Mouse (Mus musculus): Measurements from ENCODE around the gene Trmt61a. TPM values are rescaled to one million over a fixed set of nuclear protein-coding genes. Genes with fewer than 3 reads are reported as not detected.
A peak's percentile ranks its signal among the peaks of the same experiment; 100 is the strongest.

The Trmt61a gene
- polyA plus RNA-seq, 1 experiment from 2014 or later: 13.3 TPM

DNA sequence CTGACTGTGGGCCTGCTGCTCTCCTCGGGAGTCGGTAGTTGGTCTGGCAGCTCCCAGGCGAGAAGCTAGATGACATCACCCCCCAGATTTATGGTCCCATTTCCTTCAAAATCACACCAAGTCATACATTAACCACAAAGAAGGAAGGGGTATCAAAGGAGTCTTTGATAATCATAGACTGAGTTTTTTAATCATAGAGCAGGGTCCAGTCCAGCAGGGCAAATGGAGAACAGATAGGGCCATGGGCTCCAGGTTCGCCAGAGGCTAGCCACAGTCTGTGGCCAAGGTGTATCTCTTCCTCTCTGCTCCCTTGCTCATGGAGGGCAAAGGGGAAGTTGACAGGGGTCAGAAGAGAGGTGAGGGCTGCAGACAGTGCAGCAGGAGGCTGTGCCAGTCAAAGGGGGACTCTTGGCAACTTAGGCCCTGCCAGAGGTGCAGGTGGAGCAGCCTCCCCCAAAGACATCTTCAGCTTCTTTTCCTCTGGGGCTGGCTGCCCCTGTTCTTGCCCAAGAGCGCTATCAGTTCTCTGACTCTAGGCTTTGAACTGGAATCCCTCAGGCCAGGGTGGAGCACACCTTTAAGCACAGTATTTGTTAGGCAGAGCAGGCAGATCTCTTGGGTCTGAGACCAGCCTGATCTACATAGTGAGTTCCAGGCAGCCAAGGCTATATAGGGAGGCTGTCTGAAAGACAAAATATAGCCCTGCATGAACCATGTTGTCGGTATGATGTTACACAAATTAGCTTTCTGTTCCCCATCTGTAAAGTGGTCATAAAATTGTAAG, 1.9 kb upstream of the Trmt61a start:
- H3K9ac ChIP-seq: no peak overlapping the region
- no peak for ATAC-seq (ENCODE audit: insufficient number of reproducible peaks, insufficient read depth, low FRiP score, low TSS enrichment)
- H3K4me1 ChIP-seq: peaks cover 23% of the 10 kb centered on the region
- H3K36me3 ChIP-seq: 0 out of 2 replicates have a peak, but pooled peaks cover 6% of the 10 kb centered on the region
- H3K27me3 ChIP-seq: peaks cover 39% of the 10 kb centered on the region
- no peaks in the 10 kb centered on the region for H3K9me3 ChIP-seq
- no peak overlapping the region for H3K4me2 ChIP-seq (replicated peaks)
- 83% methylated on average over 6 of the region's 6 CpGs for WGBS
- no peak overlapping the region for H3K27ac ChIP-seq
- no peak overlapping the region for H3K4me3 ChIP-seq

DNA sequence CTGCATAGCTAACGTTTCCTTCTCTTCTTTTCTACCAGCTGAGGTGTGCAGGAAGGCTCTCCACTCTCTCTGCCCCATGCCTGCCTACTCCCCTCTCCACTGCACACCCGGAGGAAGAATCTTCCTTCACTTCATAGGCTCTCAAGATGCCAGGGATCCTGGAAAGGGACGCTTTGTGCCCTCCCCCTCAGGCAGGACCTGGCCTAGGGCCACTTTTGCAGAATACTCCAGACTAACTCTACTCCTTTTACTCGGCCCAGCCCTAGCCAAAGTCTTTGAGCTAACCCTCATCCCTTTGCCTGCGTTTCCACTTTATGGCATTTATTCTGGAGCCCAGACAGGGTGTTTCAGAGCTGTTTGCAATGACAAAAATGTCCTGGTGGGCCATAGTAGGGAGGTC, 484 bp upstream of the Trmt61a start:
- Histone ChIP-seq H3K4me2 (replicated peaks) (peak overlapping the region; percentile 95), H3K9me3 (no peaks in the 10 kb centered on the region), H3K4me1 (peaks cover 19% of the 10 kb centered on the region), H3K36me3 (peaks cover 14% of the 10 kb centered on the region; the same call in 1 of the 2 replicates), H3K27ac (peak overlapping the region; percentile 92), H3K27me3 (peaks cover 25% of the 10 kb centered on the region), H3K9ac (peak overlapping the region; percentile 67), H3K4me3 (peak overlapping the region; percentile 86)
- 15% methylated on average over 5 of the region's 5 CpGs for WGBS
- ATAC-seq (ENCODE audit: insufficient number of reproducible peaks, insufficient read depth, low FRiP score, low TSS enrichment): no peak

- peak overlapping the region; percentile 86 for H3K4me3 ChIP-seq
- peaks cover 16% of the 10 kb centered on the region for H3K4me1 ChIP-seq
- WGBS: 4% methylated on average over 13 of the region's 13 CpGs
- H3K4me2 ChIP-seq (replicated peaks): peak overlapping the region; percentile 95
- ATAC-seq (ENCODE audit: insufficient number of reproducible peaks, insufficient read depth, low FRiP score, low TSS enrichment): no peak
- no peak overlapping the region for H3K27ac ChIP-seq
- peaks cover 21% of the 10 kb centered on the region for H3K36me3 ChIP-seq
- no peaks in the 10 kb centered on the region for H3K9me3 ChIP-seq
- H3K9ac ChIP-seq: peak overlapping the region; percentile 67
- H3K27me3 ChIP-seq: peaks cover 13% of the 10 kb centered on the region
These were observed 697 bp downstream of the Trmt61a start for GRCm38 (mm10) chr12:111678670-111678933.

- Histone ChIP-seq H3K9ac (peak overlapping the region; percentile 67; the same call in 1 of the 2 replicates), H3K36me3 (peaks cover 21% of the 10 kb centered on the region), H3K4me2 (replicated peaks) (peak overlapping the region; percentile 95), H3K9me3 (no peaks in the 10 kb centered on the region), H3K27ac (no peak overlapping the region), H3K27me3 (peaks cover 9% of the 10 kb centered on the region), H3K4me3 (peak overlapping the region; percentile 86), H3K4me1 (peaks cover 16% of the 10 kb centered on the region)
- 52% methylated on average over 7 of the region's 7 CpGs for WGBS
- ATAC-seq (ENCODE audit: insufficient number of reproducible peaks, insufficient read depth, low FRiP score, low TSS enrichment): no peak
These were observed 1.1 kb downstream of the Trmt61a start for GRCm38 (mm10) chr12:111678997-111679396.

GRCm38 (mm10) chr12:111680661-111681060, 2.8 kb downstream of the Trmt61a start:
- H3K36me3 ChIP-seq: peaks cover 21% of the 10 kb centered on the region
- H3K9ac ChIP-seq: no peak overlapping the region
- H3K4me2 ChIP-seq (replicated peaks): no peak overlapping the region
- H3K4me1 ChIP-seq: peaks cover 16% of the 10 kb centered on the region
- no peak overlapping the region for H3K27ac ChIP-seq
- H3K27me3 ChIP-seq: no peaks in the 10 kb centered on the region
- 92% methylated on average over 13 of the region's 13 CpGs for WGBS
- no peaks in the 10 kb centered on the region for H3K9me3 ChIP-seq
- no peak overlapping the region for H3K4me3 ChIP-seq
- no peak for ATAC-seq (ENCODE audit: insufficient number of reproducible peaks, insufficient read depth, low FRiP score, low TSS enrichment)

DNA sequence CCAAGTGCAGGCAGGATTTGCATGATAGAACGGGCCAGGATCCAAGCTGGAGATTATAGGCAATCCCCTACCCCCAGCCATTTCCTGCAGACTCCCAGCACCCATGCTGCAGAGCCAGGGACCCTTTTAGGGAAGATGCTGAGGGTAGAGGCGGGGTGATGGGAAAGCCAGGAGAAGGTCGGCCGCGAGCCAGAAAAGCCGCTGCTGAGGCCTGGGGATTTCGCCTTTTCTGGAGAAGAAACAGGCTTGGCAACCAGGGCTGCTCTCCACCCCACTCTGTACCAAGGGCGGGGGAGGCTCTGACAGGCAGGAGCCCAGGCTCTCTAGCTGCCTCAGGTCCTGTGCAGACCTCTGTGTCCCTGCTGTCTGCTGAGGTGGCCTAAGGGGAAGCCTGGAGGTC, 3.4 kb downstream of the Trmt61a start:
- Histone ChIP-seq H3K27me3 (no peaks in the 10 kb centered on the region), H3K4me1 (peaks cover 16% of the 10 kb centered on the region), H3K9ac (0 out of 2 replicates have a peak overlapping the region, but pooled peaks have one; percentile 7), H3K9me3 (no peaks in the 10 kb centered on the region), H3K27ac (no peak overlapping the region), H3K4me2 (replicated peaks) (no peak overlapping the region), H3K36me3 (peaks cover 21% of the 10 kb centered on the region), H3K4me3 (no peak overlapping the region)
- 88% methylated on average over 8 of the region's 8 CpGs for whole genome bisulfite sequencing
- no peak for ATAC-seq (ENCODE audit: insufficient number of reproducible peaks, insufficient read depth, low FRiP score, low TSS enrichment)

DNA sequence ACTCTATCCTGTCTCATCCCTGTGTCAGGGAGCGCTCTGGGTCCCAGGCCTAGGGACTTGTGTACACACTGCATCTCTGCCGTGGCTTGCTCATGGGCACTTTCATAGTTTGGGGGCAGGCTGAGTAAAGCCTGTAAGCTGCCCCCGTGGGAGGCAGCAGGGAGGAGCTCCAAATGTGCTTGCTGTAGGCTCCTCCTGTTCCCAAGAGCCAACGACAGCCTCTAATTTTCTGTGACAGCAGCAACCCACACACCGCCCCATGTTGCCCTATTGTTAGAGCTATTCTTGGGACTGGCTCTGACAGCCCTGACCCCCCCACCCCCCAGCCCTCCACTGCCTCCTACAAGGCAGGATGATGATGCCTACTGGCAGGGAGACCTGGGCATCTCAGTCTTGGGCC, 4.1 kb downstream of the Trmt61a start:
- Histone ChIP-seq H3K9me3 (no peaks in the 10 kb centered on the region), H3K9ac (no peak overlapping the region), H3K27me3 (no peaks in the 10 kb centered on the region), H3K4me2 (replicated peaks) (no peak overlapping the region), H3K27ac (no peak overlapping the region), H3K4me1 (peaks cover 15% of the 10 kb centered on the region), H3K36me3 (peaks cover 21% of the 10 kb centered on the region), H3K4me3 (no peak overlapping the region)
- ATAC-seq (ENCODE audit: insufficient number of reproducible peaks, insufficient read depth, low FRiP score, low TSS enrichment): no peak
- 78% methylated on average over 5 of the region's 5 CpGs for whole genome bisulfite sequencing

- WGBS: 64% methylated on average over 5 of the region's 5 CpGs
- no peaks in the 10 kb centered on the region for H3K27me3 ChIP-seq
- H3K4me1 ChIP-seq: peaks cover 9% of the 10 kb centered on the region
- H3K36me3 ChIP-seq: peaks cover 21% of the 10 kb centered on the region
- H3K4me3 ChIP-seq: no peak overlapping the region
- no peak for ATAC-seq (ENCODE audit: insufficient number of reproducible peaks, insufficient read depth, low FRiP score, low TSS enrichment)
- H3K27ac ChIP-seq: no peak overlapping the region
- H3K9me3 ChIP-seq: no peaks in the 10 kb centered on the region
- no peak overlapping the region for H3K9ac ChIP-seq
- no peak overlapping the region for H3K4me2 ChIP-seq (replicated peaks)
These were observed 4.9 kb downstream of the Trmt61a start for GRCm38 (mm10) chr12:111682806-111683205.

- H3K36me3 ChIP-seq: peaks cover 11% of the 10 kb centered on the region
- ATAC-seq (ENCODE audit: insufficient number of reproducible peaks, insufficient read depth, low FRiP score, low TSS enrichment): no peak
- peaks cover 3% of the 10 kb centered on the region; the same call in 1 of the 2 replicates for H3K4me1 ChIP-seq
- H3K27ac ChIP-seq: no peak overlapping the region
- no peaks in the 10 kb centered on the region for H3K27me3 ChIP-seq
- no peak overlapping the region for H3K9ac ChIP-seq
- 88% methylated on average over 4 of the region's 4 CpGs for WGBS
- no peaks in the 10 kb centered on the region for H3K9me3 ChIP-seq
- no peak overlapping the region for H3K4me2 ChIP-seq (replicated peaks)
- no peak overlapping the region for H3K4me3 ChIP-seq
These were observed 8.5 kb downstream of the Trmt61a start for GRCm38 (mm10) chr12:111686390-111686789.

- 36% methylated on average over 14 of the region's 14 CpGs for WGBS
- Histone ChIP-seq H3K4me3 (no peak overlapping the region), H3K9ac (peak overlapping the region; percentile 1; the same call in 1 of the 2 replicates), H3K4me1 (peaks cover 11% of the 10 kb centered on the region), H3K9me3 (no peaks in the 10 kb centered on the region), H3K27me3 (no peaks in the 10 kb centered on the region), H3K4me2 (replicated peaks) (no peak overlapping the region), H3K27ac (0 out of 2 replicates have a peak overlapping the region, but pooled peaks have one; percentile 23), H3K36me3 (peaks cover 6% of the 10 kb centered on the region; the same call in 1 of the 2 replicates)
- no peak for ATAC-seq (ENCODE audit: insufficient number of reproducible peaks, insufficient read depth, low FRiP score, low TSS enrichment)
These were observed 9.6 kb downstream of the Trmt61a start for GRCm38 (mm10) chr12:111687350-111688068.

DNA sequence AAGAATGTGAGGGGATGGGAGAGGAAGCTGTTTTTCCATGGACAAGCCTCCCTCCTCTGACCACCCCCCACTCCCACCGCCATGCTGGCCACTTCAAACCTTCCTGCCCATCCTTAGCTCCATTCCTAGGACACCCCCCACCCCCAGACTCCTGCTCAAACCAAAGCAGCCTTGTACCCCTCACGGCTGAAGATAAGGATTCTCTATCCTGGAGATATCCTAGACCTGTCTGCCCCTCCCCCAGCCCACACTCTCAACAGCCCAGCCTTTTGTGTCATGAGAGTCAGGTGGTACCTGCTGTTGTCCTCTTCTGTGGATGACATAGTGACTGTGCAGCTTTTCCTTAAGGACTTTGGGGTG, 10.1 kb downstream of the Trmt61a start:
- H3K27me3 ChIP-seq: no peaks in the 10 kb centered on the region
- 0 out of 2 replicates have a peak overlapping the region, but pooled peaks have one; percentile 23 for H3K27ac ChIP-seq
- ATAC-seq (ENCODE audit: insufficient number of reproducible peaks, insufficient read depth, low FRiP score, low TSS enrichment): no peak
- no peaks in the 10 kb centered on the region for H3K9me3 ChIP-seq
- no peak overlapping the region for H3K9ac ChIP-seq
- no peak overlapping the region for H3K4me3 ChIP-seq
- peaks cover 16% of the 10 kb centered on the region for H3K4me1 ChIP-seq
- 29% methylated on average over 2 of the region's 2 CpGs for WGBS
- no peak overlapping the region for H3K4me2 ChIP-seq (replicated peaks)
- H3K36me3 ChIP-seq: peaks cover under 1% of the 10 kb centered on the region; the same call in 1 of the 2 replicates

DNA sequence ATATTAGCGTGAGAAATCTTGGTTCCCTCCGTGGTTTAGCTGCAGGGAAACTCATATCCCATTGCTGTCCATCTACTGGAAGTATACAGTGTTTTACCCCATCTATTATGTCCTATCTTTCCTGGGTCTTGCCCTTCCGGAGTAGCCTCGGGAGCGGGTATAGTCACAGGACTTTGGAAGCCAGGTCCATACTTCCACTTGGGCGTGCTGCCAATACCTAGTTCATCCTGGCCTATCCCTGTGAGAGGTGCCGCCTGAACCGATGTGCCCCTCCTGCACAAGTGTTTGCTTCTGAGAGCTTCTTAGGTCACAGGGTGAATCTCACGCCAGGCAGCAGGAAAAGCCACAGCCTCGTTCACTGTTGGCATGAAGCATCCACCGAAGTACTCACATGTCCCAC, 11.5 kb downstream of the Trmt61a start:
- H3K27me3 ChIP-seq: no peaks in the 10 kb centered on the region
- no peak overlapping the region for H3K9ac ChIP-seq
- no peaks in the 10 kb centered on the region for H3K36me3 ChIP-seq
- no peak overlapping the region for H3K4me2 ChIP-seq (replicated peaks)
- no peak for ATAC-seq (ENCODE audit: insufficient number of reproducible peaks, insufficient read depth, low FRiP score, low TSS enrichment)
- H3K9me3 ChIP-seq: no peaks in the 10 kb centered on the region
- H3K4me1 ChIP-seq: peaks cover 29% of the 10 kb centered on the region
- no peak overlapping the region for H3K27ac ChIP-seq
- WGBS: 90% methylated on average over 11 of the region's 11 CpGs
- H3K4me3 ChIP-seq: no peak overlapping the region

Measured in embryonic facial prominence, embryonic 12.5 days (tissue).